Mouse (Mus musculus): ENCODE measurements at regions not wholly inside any gene's neighbourhood (a gene's known extent, or its start where the extent isn't known, plus 50 kb on each side); places are given as distances from the start of the nearest gene placed in this dataset.

DNA sequence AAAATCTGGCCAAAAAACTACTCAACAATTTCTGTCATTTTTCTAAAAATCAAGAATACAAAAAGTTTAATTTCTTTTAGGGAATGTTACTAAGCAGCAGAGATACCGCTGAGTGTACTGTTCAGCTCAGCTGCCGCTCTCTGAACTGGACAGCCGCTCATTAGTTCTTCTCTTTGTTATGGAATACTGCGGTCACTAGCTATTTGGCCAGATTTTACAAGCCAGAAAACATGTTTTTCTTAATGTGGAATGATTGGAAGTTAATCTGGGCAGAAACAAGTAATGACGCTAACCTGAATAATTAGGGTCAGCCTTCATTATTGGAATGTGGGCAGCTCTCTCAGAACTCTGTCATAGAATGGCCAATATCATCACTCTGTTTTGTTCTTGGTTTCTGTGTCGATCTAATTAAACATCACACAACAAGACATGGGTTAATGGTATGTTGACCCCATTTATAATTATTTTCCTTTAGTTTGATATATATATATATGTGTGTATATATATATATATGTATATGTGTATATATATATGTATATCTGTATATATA is 307.8 kb downstream of the Adgrl2 start:
- WGBS (ENCODE audit: missing documents): 94% methylated on average over 6 of the region's 6 CpGs
- Histone ChIP-seq H3K79me2 (ENCODE audit: inconsistent target) (no peaks in the 10 kb centered on the region), H3K27ac (no peak overlapping the region), H3K4me3 (ENCODE audit: inconsistent target) (no peak overlapping the region), H3K36me3 (ENCODE audit: inconsistent target) (no peaks in the 10 kb centered on the region)

DNA sequence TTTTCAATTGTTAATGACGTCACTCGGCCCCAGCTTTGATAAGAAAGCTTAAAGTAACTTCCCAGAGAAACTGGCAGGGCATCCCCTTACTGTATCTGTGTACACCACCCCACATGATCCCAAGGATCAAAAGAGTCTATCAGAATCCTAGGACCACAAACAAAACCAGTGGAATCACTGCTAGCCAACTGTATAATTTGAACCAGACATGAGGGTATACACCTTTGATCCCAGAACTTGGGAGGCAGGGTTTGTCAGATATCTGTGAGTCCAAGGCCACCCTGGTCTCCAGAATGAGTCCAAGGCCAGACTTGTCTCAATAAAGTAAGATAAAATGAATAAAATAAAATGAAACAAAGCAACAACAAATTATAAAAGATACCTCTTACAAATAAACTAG is 309.2 kb downstream of the Adgrl2 start:
- H3K79me2 ChIP-seq (ENCODE audit: inconsistent target): no peaks in the 10 kb centered on the region
- WGBS (ENCODE audit: missing documents): 86% methylated on average over 2 of the region's 2 CpGs
- no peaks in the 10 kb centered on the region for H3K36me3 ChIP-seq (ENCODE audit: inconsistent target)
- no peak overlapping the region for H3K27ac ChIP-seq
- no peak overlapping the region for H3K4me3 ChIP-seq (ENCODE audit: inconsistent target)

DNA sequence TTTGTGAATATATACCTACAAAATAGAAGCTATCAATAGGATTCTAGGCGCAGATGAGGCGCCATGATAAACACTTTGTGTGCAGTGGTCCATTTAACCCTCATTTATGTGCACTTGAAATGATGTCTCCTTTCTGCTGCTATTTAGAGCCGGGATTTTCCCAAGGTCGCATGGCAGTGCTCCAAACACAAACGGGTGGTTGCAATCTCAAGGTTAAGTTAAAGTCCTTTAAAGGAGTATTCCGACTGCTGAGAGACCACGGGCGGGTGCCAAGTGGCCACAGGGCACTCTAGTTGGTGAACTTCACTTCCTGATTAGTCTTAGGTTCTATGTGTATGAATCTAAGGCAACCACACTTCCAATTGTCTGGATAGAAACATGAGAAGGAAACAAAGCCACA is 309.6 kb downstream of the Adgrl2 start:
- WGBS (ENCODE audit: missing documents): 83% methylated on average over 8 of the region's 8 CpGs
- Histone ChIP-seq H3K27ac (no peak overlapping the region), H3K4me3 (ENCODE audit: inconsistent target) (no peak overlapping the region), H3K79me2 (ENCODE audit: inconsistent target) (no peaks in the 10 kb centered on the region), H3K36me3 (ENCODE audit: inconsistent target) (no peaks in the 10 kb centered on the region)

DNA sequence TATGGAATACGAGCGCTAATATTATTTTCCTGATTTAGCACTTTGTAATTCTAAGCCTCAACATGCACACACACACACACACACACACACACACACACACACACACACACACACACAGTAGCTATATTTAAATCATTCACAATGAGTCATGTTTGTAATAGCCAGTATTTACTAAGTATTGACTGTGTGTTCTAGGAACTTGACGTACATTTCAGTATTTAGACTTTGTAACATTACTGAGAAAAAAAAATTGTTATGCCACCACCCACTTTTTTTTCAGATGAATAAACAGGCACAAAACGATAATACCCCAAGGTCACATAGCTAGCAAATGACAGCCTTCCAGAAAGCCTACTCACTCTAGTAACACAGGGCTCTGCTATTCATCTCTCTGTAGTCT is 310.3 kb downstream of the Adgrl2 start:
- H3K36me3 ChIP-seq (ENCODE audit: inconsistent target): no peaks in the 10 kb centered on the region
- no peaks in the 10 kb centered on the region for H3K79me2 ChIP-seq (ENCODE audit: inconsistent target)
- H3K27ac ChIP-seq: no peak overlapping the region
- WGBS (ENCODE audit: missing documents): 100% methylated on average over 2 of the region's 4 CpGs
- H3K4me3 ChIP-seq (ENCODE audit: inconsistent target): no peak overlapping the region

DNA sequence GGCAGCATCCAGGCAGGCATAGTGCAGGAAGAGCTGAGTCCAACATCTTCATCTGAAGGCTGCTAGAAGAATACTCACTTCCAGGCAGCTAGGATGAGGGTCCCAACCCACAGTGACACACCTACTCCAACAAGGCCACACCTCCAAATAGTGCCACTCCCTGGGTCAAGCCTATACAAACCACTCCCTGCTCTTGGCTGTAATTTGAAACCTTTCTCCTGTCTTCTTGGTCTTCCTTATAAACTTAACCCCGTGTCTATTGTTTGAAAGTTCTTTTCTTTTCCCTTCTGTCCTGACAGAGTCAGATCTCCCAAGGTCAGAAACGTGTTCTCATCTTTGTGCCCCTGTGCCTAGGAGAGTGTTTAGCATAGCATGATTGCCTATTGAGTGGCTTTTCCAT is 311.2 kb downstream of the Adgrl2 start:
- no peaks in the 10 kb centered on the region for H3K36me3 ChIP-seq (ENCODE audit: inconsistent target)
- H3K4me3 ChIP-seq (ENCODE audit: inconsistent target): no peak overlapping the region
- no peak overlapping the region for H3K27ac ChIP-seq
- H3K79me2 ChIP-seq (ENCODE audit: inconsistent target): no peaks in the 10 kb centered on the region
- 71% methylated on average over 2 of the region's 2 CpGs for WGBS (ENCODE audit: missing documents)

DNA sequence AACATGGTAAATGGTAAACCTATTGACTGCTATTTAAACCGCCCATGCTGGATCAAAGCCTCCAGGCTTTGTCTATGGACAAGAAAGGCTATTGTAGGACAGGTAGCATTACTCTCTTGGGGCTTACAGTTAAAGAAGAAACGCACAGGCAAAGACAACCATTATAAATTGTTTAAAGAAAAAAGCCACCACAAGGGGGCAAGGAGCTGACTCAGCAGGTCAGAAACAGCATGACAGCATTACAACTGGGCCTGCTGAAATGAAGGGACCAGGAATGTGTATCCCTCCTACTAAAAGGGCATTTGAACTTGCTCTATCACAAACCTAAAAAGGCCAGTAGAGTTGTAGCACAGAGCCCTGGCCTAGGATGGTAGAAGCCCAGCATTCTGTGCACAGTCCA is 314.3 kb downstream of the Adgrl2 start:
- Histone ChIP-seq H3K27ac (no peak overlapping the region), H3K36me3 (ENCODE audit: inconsistent target) (no peaks in the 10 kb centered on the region), H3K79me2 (ENCODE audit: inconsistent target) (no peaks in the 10 kb centered on the region), H3K4me3 (ENCODE audit: inconsistent target) (no peak overlapping the region)
- WGBS (ENCODE audit: missing documents): 74% methylated on average over 2 of the region's 2 CpGs

DNA sequence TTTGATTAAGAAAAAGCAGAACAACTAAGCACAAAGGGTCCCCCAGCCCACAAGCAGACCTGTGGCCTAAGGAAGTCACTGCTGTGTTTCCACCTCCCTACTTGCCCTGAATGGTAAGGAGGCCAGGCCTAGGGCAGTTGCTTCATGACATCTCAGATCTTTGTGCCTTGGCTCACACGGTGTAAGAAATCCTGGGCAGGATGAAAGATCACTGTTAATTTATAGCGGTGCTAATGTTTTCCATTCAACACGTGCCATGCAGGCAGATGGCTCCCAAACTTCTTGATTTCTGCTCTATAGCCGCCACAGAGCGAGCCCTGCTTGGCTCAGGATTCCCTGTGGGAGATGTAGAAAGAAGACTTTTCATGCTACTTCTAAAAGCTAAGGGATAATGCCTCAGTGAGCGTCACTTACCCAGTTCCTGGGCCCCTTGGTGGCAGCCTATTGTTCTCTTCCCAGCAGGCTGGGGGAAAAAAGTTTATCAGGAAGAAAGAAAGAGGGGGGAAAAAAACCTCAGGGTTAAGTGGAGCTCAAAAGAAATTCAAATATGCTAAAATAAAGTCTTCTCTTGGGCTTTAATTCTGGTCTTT is 327.4 kb downstream of the Adgrl2 start:
- WGBS (ENCODE audit: missing documents): 76% methylated on average over 6 of the region's 6 CpGs

DNA sequence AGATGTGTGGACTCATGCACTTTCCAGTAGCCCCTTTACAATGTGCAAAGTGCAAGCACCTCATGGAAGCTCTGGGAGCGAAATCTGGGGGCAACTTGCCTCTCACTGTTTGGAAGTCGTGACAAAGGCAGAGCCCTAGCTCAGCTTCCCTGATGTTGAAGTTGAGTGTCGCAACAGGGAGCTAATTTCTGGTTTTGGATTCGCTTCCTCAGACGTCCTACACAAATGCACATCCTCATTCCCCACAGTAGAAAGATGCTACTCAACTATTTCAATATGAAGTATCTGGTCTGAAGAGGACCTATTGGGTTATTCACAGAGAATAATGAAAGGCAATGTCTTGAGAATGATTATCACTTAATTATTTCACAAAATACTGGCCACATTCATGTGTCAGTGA is 331.3 kb downstream of the Adgrl2 start:
- Histone ChIP-seq H3K36me3 (ENCODE audit: inconsistent target) (no peaks in the 10 kb centered on the region), H3K4me3 (ENCODE audit: inconsistent target) (no peak overlapping the region), H3K27ac (no peak overlapping the region), H3K79me2 (ENCODE audit: inconsistent target) (no peaks in the 10 kb centered on the region)
- 62% methylated on average over 5 of the region's 5 CpGs for WGBS (ENCODE audit: missing documents)

More for the DNA sequence above, 327.4 kb downstream of the Adgrl2 start:
- Histone ChIP-seq H3K27ac (no peak overlapping the region), H3K79me2 (ENCODE audit: inconsistent target) (no peaks in the 10 kb centered on the region), H3K4me3 (ENCODE audit: inconsistent target) (no peak overlapping the region), H3K36me3 (ENCODE audit: inconsistent target) (no peaks in the 10 kb centered on the region)

DNA sequence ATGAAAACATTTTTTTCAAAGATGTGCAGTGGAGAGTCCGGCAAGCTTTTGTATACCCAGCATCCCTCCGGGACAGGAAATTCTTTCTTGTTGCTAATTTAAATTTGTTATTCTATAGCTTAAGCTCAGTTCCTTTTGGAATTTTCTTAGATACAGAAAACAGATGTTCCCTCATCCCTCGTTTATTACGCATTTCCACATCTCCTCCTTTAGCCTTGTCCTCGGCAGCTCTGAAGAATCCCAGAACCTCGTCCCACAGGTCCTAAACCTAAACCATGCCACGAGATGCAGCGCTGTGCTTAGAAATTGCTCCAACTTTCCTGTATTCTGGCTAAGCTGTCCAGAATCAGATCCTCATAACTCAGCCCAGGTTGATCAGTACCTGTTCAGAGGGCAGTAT is 332.0 kb downstream of the Adgrl2 start:
- H3K27ac ChIP-seq: no peak overlapping the region

DNA sequence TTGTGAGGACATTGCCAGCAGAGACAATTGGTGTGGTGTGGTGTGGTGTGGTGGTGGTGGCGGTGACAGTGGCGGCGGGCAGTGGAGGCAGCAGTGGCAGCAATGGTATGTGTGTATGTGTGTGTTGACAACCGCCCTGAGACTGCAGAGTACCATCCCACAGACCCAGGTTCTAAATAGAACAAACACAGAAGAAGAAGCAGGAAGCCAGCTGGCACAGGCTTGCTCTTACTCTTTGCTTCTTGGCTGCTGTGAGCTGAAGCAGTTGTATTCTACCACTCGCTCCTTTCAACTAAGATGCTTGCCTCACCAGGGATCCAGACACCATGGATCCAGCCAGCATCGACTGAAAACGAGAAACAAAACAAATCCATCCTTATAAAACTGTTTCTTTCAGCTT is 334.2 kb downstream of the Adgrl2 start:
- Histone ChIP-seq H3K79me2 (ENCODE audit: inconsistent target) (no peaks in the 10 kb centered on the region), H3K4me3 (ENCODE audit: inconsistent target) (no peak overlapping the region), H3K27ac (no peak overlapping the region), H3K36me3 (ENCODE audit: inconsistent target) (no peaks in the 10 kb centered on the region)
- 88% methylated on average over 7 of the region's 7 CpGs for WGBS (ENCODE audit: missing documents)

More for the DNA sequence above, 332.0 kb downstream of the Adgrl2 start:
- 96% methylated on average over 8 of the region's 8 CpGs for WGBS (ENCODE audit: missing documents)
- Histone ChIP-seq H3K79me2 (ENCODE audit: inconsistent target) (no peaks in the 10 kb centered on the region), H3K36me3 (ENCODE audit: inconsistent target) (no peaks in the 10 kb centered on the region), H3K4me3 (ENCODE audit: inconsistent target) (no peak overlapping the region)

DNA sequence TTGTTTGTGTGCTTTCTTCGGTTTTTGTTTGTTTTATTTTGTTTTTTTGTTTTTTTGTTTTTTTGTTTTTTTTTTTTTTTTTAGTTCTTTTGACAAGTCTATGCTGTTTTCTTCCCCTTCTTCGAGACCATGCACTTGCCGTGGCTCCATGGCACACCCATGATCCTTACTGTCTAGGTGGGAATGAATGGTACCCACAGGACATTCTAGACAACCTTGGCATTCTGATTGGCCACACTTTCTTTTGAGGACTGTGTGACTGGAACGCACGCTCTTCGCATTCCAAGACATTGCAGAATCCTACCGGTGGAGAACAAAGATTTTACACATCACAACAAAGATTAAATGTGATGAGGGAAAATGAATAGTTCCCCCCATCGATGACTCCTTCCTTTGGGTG is 340.1 kb downstream of the Adgrl2 start:
- Histone ChIP-seq H3K36me3 (ENCODE audit: inconsistent target) (no peaks in the 10 kb centered on the region), H3K79me2 (ENCODE audit: inconsistent target) (no peaks in the 10 kb centered on the region), H3K4me3 (ENCODE audit: inconsistent target) (no peak overlapping the region), H3K27ac (no peak overlapping the region)
- 93% methylated on average over 8 of the region's 8 CpGs for WGBS (ENCODE audit: missing documents)

DNA sequence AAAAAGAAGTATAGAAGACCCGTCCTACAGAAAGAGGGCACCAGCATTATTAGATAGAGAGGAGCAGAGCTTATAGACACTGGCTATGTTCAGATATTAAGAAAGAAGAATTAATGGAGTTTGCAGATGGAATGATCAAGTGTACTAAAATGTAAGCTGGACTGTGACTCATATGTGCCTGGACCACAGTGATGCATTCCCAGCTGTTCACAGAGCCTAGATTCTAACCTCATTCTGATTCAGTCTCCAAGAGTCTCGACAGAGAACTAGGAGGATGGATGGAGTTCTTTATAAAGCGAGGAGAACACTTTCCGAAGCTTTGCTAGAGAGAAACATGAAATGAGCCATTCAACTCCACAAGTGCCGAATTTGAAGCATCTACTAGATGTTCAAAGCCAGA is 345.4 kb downstream of the Adgrl2 start:
- Histone ChIP-seq H3K79me2 (ENCODE audit: inconsistent target) (no peaks in the 10 kb centered on the region), H3K27ac (no peak overlapping the region), H3K36me3 (ENCODE audit: inconsistent target) (no peaks in the 10 kb centered on the region), H3K4me3 (ENCODE audit: inconsistent target) (no peak overlapping the region)
- 91% methylated on average over 5 of the region's 5 CpGs for WGBS (ENCODE audit: missing documents)

DNA sequence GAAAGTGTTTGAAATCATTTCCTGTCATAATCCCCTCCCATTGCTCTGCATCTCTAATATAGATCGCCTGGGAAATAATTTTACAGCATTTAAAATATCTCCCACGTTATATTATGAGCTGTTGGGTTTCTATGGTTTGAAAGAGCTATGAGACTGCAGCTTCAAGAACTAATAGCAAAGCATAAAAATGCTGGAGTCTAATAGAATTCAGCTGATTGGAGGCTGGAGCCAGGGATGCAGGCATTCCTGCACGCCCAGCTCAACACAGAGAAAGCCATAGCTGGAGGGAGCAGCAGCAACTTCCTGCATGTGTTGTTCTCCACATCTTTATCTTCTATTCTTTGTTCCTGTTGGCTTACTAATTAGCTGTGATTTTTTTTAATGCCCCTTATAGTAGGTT is 348.8 kb downstream of the Adgrl2 start:
- H3K4me3 ChIP-seq (ENCODE audit: inconsistent target): no peak overlapping the region
- no peak overlapping the region for H3K27ac ChIP-seq
- WGBS (ENCODE audit: missing documents): 96% methylated on average over 3 of the region's 3 CpGs
- no peaks in the 10 kb centered on the region for H3K36me3 ChIP-seq (ENCODE audit: inconsistent target)
- H3K79me2 ChIP-seq (ENCODE audit: inconsistent target): no peaks in the 10 kb centered on the region

DNA sequence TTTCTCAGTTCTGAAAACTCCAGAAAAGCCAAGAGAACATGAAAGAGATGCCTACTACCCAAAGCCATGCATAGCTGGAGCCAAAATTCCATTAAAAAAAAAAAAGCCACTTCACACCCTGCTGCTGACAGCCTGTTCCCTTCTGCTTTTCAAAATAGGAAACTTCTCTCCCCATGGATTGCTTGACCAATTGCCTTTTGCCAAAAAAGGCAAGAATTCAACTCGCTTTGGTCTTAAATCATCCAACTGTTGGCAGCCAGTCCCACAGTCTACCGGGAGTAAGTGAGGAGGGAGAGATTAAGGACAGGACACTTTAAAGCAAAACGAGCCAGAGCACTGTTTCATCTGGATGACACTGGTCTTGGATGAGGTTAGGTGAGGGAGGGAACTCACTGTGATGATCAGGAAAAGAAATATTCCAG is 349.7 kb downstream of the Adgrl2 start:
- WGBS (ENCODE audit: missing documents): 45% methylated on average over 3 of the region's 3 CpGs
- no peaks in the 10 kb centered on the region for H3K36me3 ChIP-seq (ENCODE audit: inconsistent target)
- no peak overlapping the region for H3K4me3 ChIP-seq (ENCODE audit: inconsistent target)
- H3K79me2 ChIP-seq (ENCODE audit: inconsistent target): no peaks in the 10 kb centered on the region
- no peak overlapping the region for H3K27ac ChIP-seq

DNA sequence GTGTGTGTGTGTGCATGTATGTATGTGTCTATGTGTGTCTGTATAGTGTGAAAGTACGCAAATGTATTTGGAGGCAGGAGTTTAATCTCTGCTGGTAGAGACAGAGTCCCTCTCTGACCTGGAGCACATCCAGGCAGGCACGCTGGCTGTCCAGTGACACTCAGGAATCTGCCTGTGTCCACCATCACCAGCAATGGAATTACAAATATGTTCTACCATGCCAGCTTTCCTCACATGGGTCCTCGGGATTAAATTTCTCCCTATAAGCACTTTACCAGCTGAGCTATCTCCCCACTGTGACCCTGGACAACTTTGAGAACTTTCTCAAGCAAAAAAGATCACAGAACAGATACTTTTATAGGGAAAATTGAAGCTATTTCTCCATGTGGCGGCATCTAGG is 355.3 kb downstream of the Adgrl2 start:
- 92% methylated on average over 4 of the region's 4 CpGs for WGBS (ENCODE audit: missing documents)
- no peak overlapping the region for H3K27ac ChIP-seq
- H3K36me3 ChIP-seq (ENCODE audit: inconsistent target): no peaks in the 10 kb centered on the region
- H3K4me3 ChIP-seq (ENCODE audit: inconsistent target): no peak overlapping the region
- H3K79me2 ChIP-seq (ENCODE audit: inconsistent target): no peaks in the 10 kb centered on the region

DNA sequence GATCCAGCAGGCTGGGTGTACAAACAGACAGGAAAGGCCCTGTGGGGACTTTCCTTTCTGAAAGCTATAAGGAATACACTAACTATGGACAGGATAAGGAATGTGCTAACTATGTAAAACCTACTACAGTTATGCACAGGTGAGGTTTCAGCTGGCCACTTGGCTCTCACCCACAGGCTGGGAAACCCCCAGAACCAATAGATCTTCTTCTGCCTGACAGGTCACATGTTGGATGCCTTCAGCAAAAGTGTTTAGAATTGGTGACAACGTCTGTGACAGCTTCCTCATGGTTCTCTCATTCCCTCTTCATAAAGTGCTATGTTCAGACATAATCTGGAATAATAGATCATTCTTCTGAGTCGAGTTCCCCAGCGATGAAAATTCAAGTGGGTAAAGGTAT is 356.0 kb downstream of the Adgrl2 start:
- Histone ChIP-seq H3K4me3 (ENCODE audit: inconsistent target) (no peak overlapping the region), H3K36me3 (ENCODE audit: inconsistent target) (no peaks in the 10 kb centered on the region), H3K27ac (no peak overlapping the region), H3K79me2 (ENCODE audit: inconsistent target) (no peaks in the 10 kb centered on the region)
- 47% methylated on average over 3 of the region's 3 CpGs for WGBS (ENCODE audit: missing documents)

Data from macrophage (primary cell).